Mouse (Mus musculus): ENCODE measurements at regions not wholly inside any gene's neighbourhood (a gene's known extent, or its start where the extent isn't known, plus 50 kb on each side); places are given as distances from the start of the nearest gene placed in this dataset.

- 85% methylated on average over 3 of the region's 3 CpGs for WGBS
- Histone ChIP-seq H3K4me2 (replicated peaks) (no peak overlapping the region), H3K4me3 (no peak overlapping the region), H3K9ac (no peak overlapping the region), H3K27ac (no peak overlapping the region), H3K4me1 (no peaks in the 10 kb centered on the region), H3K36me3 (no peaks in the 10 kb centered on the region), H3K9me3 (no peaks in the 10 kb centered on the region), H3K27me3 (no peaks in the 10 kb centered on the region)
- no peak for ATAC-seq (ENCODE audit: insufficient number of reproducible peaks, insufficient read depth, low FRiP score, low TSS enrichment)
These were observed 329.9 kb upstream of the Actbl2 start for GRCm38 (mm10) chr13:110924897-110925296.

- Histone ChIP-seq H3K27ac (no peak overlapping the region), H3K36me3 (no peaks in the 10 kb centered on the region), H3K9ac (no peak overlapping the region), H3K4me2 (replicated peaks) (no peak overlapping the region), H3K4me1 (no peaks in the 10 kb centered on the region), H3K27me3 (no peaks in the 10 kb centered on the region), H3K4me3 (no peak overlapping the region), H3K9me3 (no peaks in the 10 kb centered on the region)
- WGBS = 65% methylated on average over 3 of the region's 3 CpGs
- ATAC-seq (ENCODE audit: insufficient number of reproducible peaks, insufficient read depth, low FRiP score, low TSS enrichment) = no peak
These were observed 326.7 kb upstream of the Actbl2 start for GRCm38 (mm10) chr13:110928143-110928542.

DNA sequence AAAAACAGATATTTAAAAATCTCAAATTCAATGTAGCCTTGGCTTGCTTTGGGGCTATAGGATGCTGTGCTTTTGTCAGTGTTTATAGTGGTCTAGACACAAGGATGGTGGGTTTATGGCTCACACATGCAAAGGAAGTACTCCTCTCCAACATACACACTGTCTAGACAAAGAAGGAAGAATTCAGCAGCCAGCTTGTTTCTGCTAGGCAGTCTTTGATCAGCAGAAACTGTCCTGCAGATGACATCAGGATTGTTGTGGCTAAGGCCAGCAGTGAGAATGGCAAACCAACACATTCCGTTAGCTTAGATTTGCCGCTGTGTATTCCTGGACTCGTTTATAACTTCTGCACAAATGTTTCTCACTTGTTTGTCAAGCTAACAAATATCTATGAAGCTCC is 325.9 kb upstream of the Actbl2 start:
- 83% methylated on average over 3 of the region's 3 CpGs for WGBS
- no peak for ATAC-seq (ENCODE audit: insufficient number of reproducible peaks, insufficient read depth, low FRiP score, low TSS enrichment)
- no peaks in the 10 kb centered on the region for H3K4me1 ChIP-seq
- no peaks in the 10 kb centered on the region for H3K27me3 ChIP-seq
- H3K4me2 ChIP-seq (replicated peaks) = no peak overlapping the region
- no peak overlapping the region for H3K9ac ChIP-seq
- no peaks in the 10 kb centered on the region for H3K36me3 ChIP-seq
- no peaks in the 10 kb centered on the region for H3K9me3 ChIP-seq
- no peak overlapping the region for H3K4me3 ChIP-seq
- no peak overlapping the region for H3K27ac ChIP-seq

GRCm38 (mm10) chr13:110929579-110929978 is 325.2 kb upstream of the Actbl2 start:
- no peaks in the 10 kb centered on the region for H3K27me3 ChIP-seq
- no peaks in the 10 kb centered on the region for H3K4me1 ChIP-seq
- no peak for ATAC-seq (ENCODE audit: insufficient number of reproducible peaks, insufficient read depth, low FRiP score, low TSS enrichment)
- H3K36me3 ChIP-seq = no peaks in the 10 kb centered on the region
- no peak overlapping the region for H3K4me2 ChIP-seq (replicated peaks)
- H3K9ac ChIP-seq = no peak overlapping the region
- WGBS = 77% methylated on average over 1 of the region's 1 CpGs
- H3K4me3 ChIP-seq = no peak overlapping the region
- H3K9me3 ChIP-seq = no peaks in the 10 kb centered on the region
- H3K27ac ChIP-seq = no peak overlapping the region

DNA sequence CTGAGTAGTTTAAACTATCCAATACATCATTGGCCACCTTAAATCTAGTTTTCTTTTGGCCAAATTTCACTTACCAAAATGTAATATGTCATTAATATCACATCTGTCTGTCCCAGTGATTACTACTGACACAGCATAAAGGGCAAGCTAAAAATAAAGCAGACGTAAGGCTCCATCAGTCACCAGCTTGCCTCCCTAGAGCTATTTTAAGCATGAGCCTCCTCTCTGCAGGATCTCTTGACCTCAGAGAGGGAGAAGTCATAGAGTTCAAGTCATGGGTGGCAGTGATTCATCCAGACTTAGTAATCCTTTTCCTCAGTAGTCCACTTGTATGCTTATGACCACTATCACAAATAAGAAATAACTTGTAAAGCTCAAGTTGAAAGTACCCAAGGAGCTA is 313.2 kb upstream of the Actbl2 start:
- no peak overlapping the region for H3K4me2 ChIP-seq (replicated peaks)
- no peak overlapping the region for H3K4me3 ChIP-seq
- no peak for ATAC-seq (ENCODE audit: insufficient number of reproducible peaks, insufficient read depth, low FRiP score, low TSS enrichment)
- WGBS = 59% methylated on average over 1 of the region's 1 CpGs
- no peaks in the 10 kb centered on the region for H3K36me3 ChIP-seq
- H3K4me1 ChIP-seq = peaks cover 5% of the 10 kb centered on the region; the same call in 1 of the 2 replicates
- no peaks in the 10 kb centered on the region for H3K9me3 ChIP-seq
- no peak overlapping the region for H3K27ac ChIP-seq
- H3K9ac ChIP-seq = no peak overlapping the region
- H3K27me3 ChIP-seq = no peaks in the 10 kb centered on the region

DNA sequence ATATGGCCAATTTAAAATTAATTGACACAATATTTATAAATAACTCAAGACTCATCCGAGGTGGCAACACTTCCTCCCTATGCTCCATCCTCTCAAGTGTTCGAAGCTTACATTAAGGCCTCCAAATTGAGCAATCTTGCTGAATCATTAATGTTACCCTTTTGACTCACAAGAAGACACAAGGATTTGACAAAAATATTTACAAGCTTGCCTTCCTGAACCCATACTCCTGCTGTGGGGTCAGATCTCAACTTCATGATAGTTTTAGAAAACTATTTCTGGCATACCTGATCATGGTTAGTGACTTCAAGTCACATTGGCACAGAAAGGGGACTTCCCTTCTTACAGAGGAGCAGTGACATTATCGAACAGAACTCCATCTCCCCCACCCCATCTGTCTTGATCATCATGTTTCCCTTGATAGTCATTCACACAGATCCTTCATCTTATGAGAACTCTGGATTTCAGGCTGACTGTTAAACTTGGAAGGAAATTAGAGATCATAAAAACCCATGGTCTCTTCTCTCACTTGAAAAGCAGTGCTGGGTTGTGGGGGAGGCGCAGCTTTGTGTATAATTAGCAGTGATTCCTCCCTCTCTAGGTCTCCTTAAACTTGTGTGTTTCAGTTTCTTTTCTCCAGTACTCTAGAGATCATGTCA is 311.7 kb upstream of the Actbl2 start:
- Histone ChIP-seq H3K27me3 (no peaks in the 10 kb centered on the region), H3K36me3 (no peaks in the 10 kb centered on the region), H3K9me3 (no peaks in the 10 kb centered on the region), H3K9ac (no peak overlapping the region), H3K4me2 (replicated peaks) (no peak overlapping the region), H3K4me1 (peaks cover 5% of the 10 kb centered on the region; the same call in 1 of the 2 replicates), H3K27ac (peak overlapping the region; percentile 63; the same call in 1 of the 2 replicates), H3K4me3 (no peak overlapping the region)
- no peak for ATAC-seq (ENCODE audit: insufficient number of reproducible peaks, insufficient read depth, low FRiP score, low TSS enrichment)
- WGBS = 89% methylated on average over 4 of the region's 4 CpGs

DNA sequence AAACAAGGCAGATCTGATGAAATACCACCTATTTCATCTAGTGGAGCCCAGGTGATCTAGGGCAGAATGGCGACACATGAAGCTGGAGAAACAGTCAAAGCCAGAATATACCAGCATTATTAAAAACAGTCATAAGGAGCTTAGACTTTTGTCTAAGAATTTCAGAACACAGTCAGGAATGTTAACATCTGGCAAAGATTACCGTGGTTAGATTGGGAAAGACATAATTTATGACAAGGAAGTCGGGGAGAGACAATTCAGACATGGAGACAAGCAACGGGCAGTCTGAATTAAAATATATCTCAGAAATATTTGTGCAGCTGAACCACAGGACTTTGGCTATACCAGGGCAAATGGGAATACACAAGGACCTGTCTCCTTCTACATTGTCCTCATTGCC is 310.8 kb upstream of the Actbl2 start:
- Histone ChIP-seq H3K27ac (peak overlapping the region; percentile 63), H3K4me2 (replicated peaks) (no peak overlapping the region), H3K9me3 (no peaks in the 10 kb centered on the region), H3K9ac (no peak overlapping the region), H3K27me3 (no peaks in the 10 kb centered on the region), H3K4me1 (peaks cover 5% of the 10 kb centered on the region; the same call in 1 of the 2 replicates), H3K36me3 (no peaks in the 10 kb centered on the region), H3K4me3 (no peak overlapping the region)
- ATAC-seq (ENCODE audit: insufficient number of reproducible peaks, insufficient read depth, low FRiP score, low TSS enrichment) = no peak
- 23% methylated on average over 4 of the region's 4 CpGs for WGBS

GRCm38 (mm10) chr13:110944683-110945082 is 310.1 kb upstream of the Actbl2 start:
- Histone ChIP-seq H3K9me3 (no peaks in the 10 kb centered on the region), H3K9ac (no peak overlapping the region), H3K36me3 (no peaks in the 10 kb centered on the region), H3K4me2 (replicated peaks) (no peak overlapping the region), H3K4me1 (peaks cover 5% of the 10 kb centered on the region; the same call in 1 of the 2 replicates), H3K27me3 (no peaks in the 10 kb centered on the region), H3K27ac (peak overlapping the region; percentile 63), H3K4me3 (no peak overlapping the region)
- ATAC-seq (ENCODE audit: insufficient number of reproducible peaks, insufficient read depth, low FRiP score, low TSS enrichment) = no peak
- WGBS = 89% methylated on average over 5 of the region's 5 CpGs

DNA sequence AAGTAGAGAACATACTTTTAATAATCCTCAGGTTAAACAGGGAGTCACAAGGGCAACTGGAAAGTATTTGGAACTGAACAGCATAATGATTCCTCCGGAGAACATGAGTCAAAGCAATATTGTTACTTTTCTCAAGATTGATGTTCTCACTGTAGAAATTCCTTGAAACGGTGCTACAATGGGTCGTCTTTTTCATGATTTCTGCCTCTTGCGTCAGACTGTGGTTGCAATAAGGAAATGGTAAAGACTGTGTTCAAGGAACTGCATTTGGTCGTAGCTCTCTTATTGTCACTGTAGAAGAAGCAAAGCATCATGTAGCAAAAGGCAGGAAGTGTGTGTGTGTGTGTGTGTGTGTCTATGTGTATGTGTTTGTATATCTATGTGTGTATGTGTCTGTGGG is 294.6 kb upstream of the Actbl2 start:
- Histone ChIP-seq H3K4me3 (no peak overlapping the region), H3K36me3 (no peaks in the 10 kb centered on the region), H3K4me2 (replicated peaks) (no peak overlapping the region), H3K9me3 (no peaks in the 10 kb centered on the region), H3K27ac (no peak overlapping the region), H3K27me3 (no peaks in the 10 kb centered on the region), H3K4me1 (no peaks in the 10 kb centered on the region), H3K9ac (no peak overlapping the region)
- WGBS = 67% methylated on average over 5 of the region's 5 CpGs
- ATAC-seq (ENCODE audit: insufficient number of reproducible peaks, insufficient read depth, low FRiP score, low TSS enrichment) = no peak

DNA sequence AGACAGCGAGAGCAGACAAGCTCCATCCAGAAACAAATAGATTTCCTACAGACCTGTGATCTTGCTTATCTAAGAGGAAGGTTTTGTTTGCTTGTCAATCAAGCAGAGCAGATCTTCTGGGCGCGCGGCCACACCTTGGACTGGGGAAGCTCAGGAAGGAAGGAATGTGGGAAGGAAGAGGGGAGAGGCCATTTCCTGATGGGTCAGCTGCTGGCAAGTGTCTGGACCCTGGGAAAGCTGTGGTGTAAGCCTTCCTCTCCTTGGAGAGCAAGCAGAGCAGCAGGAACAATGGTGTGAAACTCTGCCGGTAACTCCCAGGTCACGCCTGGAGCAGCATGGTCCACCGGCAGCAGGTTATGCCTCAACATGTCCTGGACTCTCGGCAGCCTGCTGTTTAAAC is 287.7 kb upstream of the Actbl2 start:
- no peak for ATAC-seq (ENCODE audit: insufficient number of reproducible peaks, insufficient read depth, low FRiP score, low TSS enrichment)
- Histone ChIP-seq H3K36me3 (no peaks in the 10 kb centered on the region), H3K27me3 (no peaks in the 10 kb centered on the region), H3K9me3 (no peaks in the 10 kb centered on the region), H3K4me3 (no peak overlapping the region), H3K27ac (peak overlapping the region; percentile 25; the same call in 1 of the 2 replicates), H3K4me2 (replicated peaks) (no peak overlapping the region), H3K9ac (no peak overlapping the region), H3K4me1 (peaks cover 16% of the 10 kb centered on the region)
- WGBS = 55% methylated on average over 8 of the region's 8 CpGs

DNA sequence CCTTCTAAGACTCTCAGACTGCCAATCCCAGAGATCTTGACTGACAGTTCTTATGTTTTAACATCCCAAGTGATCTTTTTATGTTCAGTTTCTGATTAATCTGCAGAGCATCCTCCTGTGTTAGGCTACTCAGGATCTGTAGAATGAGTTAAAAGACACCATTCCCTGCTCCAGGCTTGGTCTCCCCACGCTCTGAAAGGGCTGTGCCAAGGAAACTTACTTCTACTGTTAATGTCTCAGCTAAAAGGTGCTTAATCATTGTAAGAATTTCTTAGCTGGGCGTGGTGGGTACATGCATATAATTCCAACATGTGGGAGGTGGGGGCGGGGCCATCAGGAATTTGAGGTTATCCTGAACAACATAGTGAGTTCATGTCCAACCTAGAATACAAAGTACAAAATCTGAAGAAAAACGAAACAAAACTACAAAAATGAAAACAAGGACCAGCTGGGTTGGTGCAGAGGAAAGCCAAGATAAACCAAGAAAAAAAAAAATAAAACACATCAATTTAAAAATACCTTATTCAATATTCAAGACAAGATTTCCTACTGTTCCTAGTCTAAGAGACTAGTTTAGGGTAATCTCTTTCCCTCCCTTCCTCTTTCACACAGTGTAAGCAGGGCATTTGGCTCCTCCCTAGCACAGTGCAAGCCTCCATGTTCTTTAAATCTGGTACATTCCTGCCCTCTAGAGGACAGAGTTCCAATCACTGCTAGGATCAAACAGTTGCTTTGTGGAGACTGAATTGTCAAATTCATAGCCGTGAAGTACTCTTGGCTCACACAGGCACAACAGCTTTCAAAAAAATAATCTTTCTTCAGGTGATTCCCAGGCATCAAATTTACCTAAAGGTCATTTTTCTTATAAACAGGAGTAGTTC is 286.9 kb upstream of the Actbl2 start:
- H3K4me3 ChIP-seq = no peak overlapping the region
- H3K4me1 ChIP-seq = peaks cover 16% of the 10 kb centered on the region
- H3K27me3 ChIP-seq = no peaks in the 10 kb centered on the region
- 48% methylated on average over 5 of the region's 5 CpGs for WGBS
- H3K36me3 ChIP-seq = no peaks in the 10 kb centered on the region
- H3K9ac ChIP-seq = no peak overlapping the region
- peak; percentile 93 for ATAC-seq (ENCODE audit: insufficient number of reproducible peaks, insufficient read depth, low FRiP score, low TSS enrichment)
- H3K9me3 ChIP-seq = no peaks in the 10 kb centered on the region
- no peak overlapping the region for H3K4me2 ChIP-seq (replicated peaks)
- peak overlapping the region; percentile 25; the same call in 1 of the 2 replicates for H3K27ac ChIP-seq

- Histone ChIP-seq H3K4me3 (no peak overlapping the region), H3K9ac (no peak overlapping the region), H3K27me3 (no peaks in the 10 kb centered on the region), H3K27ac (no peak overlapping the region), H3K4me2 (replicated peaks) (no peak overlapping the region), H3K36me3 (no peaks in the 10 kb centered on the region), H3K9me3 (no peaks in the 10 kb centered on the region), H3K4me1 (peaks cover 16% of the 10 kb centered on the region)
- WGBS = 53% methylated on average over 7 of the region's 7 CpGs
- ATAC-seq (ENCODE audit: insufficient number of reproducible peaks, insufficient read depth, low FRiP score, low TSS enrichment) = no peak
These were observed 286.3 kb upstream of the Actbl2 start for GRCm38 (mm10) chr13:110968507-110968905.

Data from embryonic facial prominence, embryonic 12.5 days (tissue).